Mouse (Mus musculus) G1E (cell line): ENCODE measurements around the gene Mark2.

Experiments used
- CTCF ChIP-seq: IDR thresholded peaks from 2 replicates; pipeline ENCODE4 v1.5.1; 2012; ENCODE audit warnings: low read depth, low read length, inconsistent platforms, mixed read lengths
- GATA1 ChIP-seq: IDR thresholded peaks from 2 replicates; pipeline ENCODE4 v1.6.1; 2012; ENCODE audit warnings: borderline replicate concordance, low read length, inconsistent platforms, mixed read lengths
- GATA2 ChIP-seq: IDR thresholded peaks from 2 replicates; pipeline ENCODE4 v1.6.1; 2012; ENCODE audit warnings: low read depth, low read length, inconsistent platforms, borderline replicate concordance
- POLR2AphosphoS5 ChIP-seq: IDR thresholded peaks from 2 replicates; pipeline ENCODE4 v1.6.1; 2012; ENCODE audit warnings: low read depth, low read length, inconsistent platforms; ENCODE audit not compliant: insufficient replicate concordance
- TAL1 ChIP-seq: conservative IDR thresholded peaks from 2 replicates; pipeline ENCODE4 v1.6.1; 2012; ENCODE audit warnings: low read depth, low read length, inconsistent platforms, mixed read lengths

DNA sequence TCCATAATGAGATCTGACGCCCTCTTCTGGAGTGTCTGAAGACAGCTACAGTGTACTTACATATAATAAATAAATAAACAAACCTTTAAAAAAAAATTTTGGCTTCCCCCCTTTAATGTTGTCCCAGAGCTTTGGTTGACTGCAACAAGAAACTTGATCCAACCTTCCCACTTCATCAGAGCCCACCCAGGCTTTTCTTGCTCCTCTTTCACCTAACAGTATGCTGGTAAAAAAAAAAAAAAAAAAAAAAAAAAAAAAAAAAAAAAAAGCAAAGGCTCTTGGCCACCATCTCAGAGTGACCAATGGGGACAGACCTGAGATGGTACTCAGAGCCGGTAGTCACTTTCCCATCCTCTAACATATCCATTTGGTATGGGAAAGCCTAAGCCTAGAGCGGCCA, 53.4 kb downstream of the Mark2 start:
- TF ChIP-seq POLR2AphosphoS5 (no peak), CTCF (no peak), TAL1 (no peak), GATA1 (no peak), GATA2 (no peak)
